Mouse (Mus musculus) heart, postnatal 0 days (tissue): ENCODE measurements around the gene 2010300C02Rik. TPM values are rescaled to one million over a fixed set of nuclear protein-coding genes. Genes with fewer than 3 reads are reported as not detected.

Source experiments
- ATAC-seq: fragments of 200-750 bp; cut with Nextera tagmentation; 2 replicates; pipeline ENCODE4 v1.8.0; 2017; ENCODE audit warnings: low read depth, moderate number of reproducible peaks, moderate library complexity; ENCODE audit not compliant: insufficient read depth
- DNase-seq: peaks from one replicate; pipeline ENCODE4 v3.0.0-alpha.2; 2016; ENCODE audit warnings: low spot score
- H3K27ac ChIP-seq: fragments of 300-500 bp; sonication (generic); 2 replicates; pipeline ENCODE4 v1.5.1; 2014; ENCODE audit warnings: low read depth, mild to moderate bottlenecking
- H3K27me3 ChIP-seq: fragments of 300-500 bp; sonication (generic); 2 replicates; pipeline ENCODE4 v1.6.1; 2014; ENCODE audit warnings: low read length, mixed read lengths; ENCODE audit not compliant: control insufficient read depth, insufficient read depth
- H3K36me3 ChIP-seq: fragments of 300-500 bp; sonication (generic); replicated peaks from 2 replicates; pipeline ENCODE4 v1.6.1; 2014; ENCODE audit warnings: low read length, mixed read lengths; ENCODE audit not compliant: control insufficient read depth, insufficient read depth
- H3K4me1 ChIP-seq: fragments of 300-500 bp; sonication (generic); 2 replicates; pipeline ENCODE4 v1.6.1; 2014; ENCODE audit warnings: antibody characterized with exemption; ENCODE audit not compliant: control insufficient read depth, insufficient read depth
- H3K4me2 ChIP-seq: fragments of 300-500 bp; sonication (generic); 2 replicates; pipeline ENCODE4 v1.6.1; 2014; ENCODE audit warnings: low read depth, mild to moderate bottlenecking, low read length, moderate library complexity
- H3K4me3 ChIP-seq: fragments of 300-500 bp; sonication (generic); 2 replicates; pipeline ENCODE4 v1.5.1; 2014; ENCODE audit warnings: low read depth, low read length
- H3K9ac ChIP-seq: fragments of 300-500 bp; sonication (generic); replicated peaks from 2 replicates; pipeline ENCODE4 v1.6.1; 2014; ENCODE audit warnings: low read depth, low read length, mixed read lengths
- H3K9me3 ChIP-seq: fragments of 300-500 bp; sonication (generic); replicated peaks from 2 replicates; pipeline ENCODE4 v1.6.1; 2016; ENCODE audit warnings: low read length; ENCODE audit not compliant: control insufficient read depth
- CTCF ChIP-seq: IDR thresholded peaks from 2 replicates; pipeline ENCODE4 v1.5.1; 2016; ENCODE audit warnings: antibody characterized with exemption, control low read depth, low read depth
- EP300 ChIP-seq: IDR thresholded peaks from 2 replicates; pipeline ENCODE4 v1.6.1; 2016; ENCODE audit warnings: antibody characterized with exemption, low read depth
- WGBS: fragments of 180-500 bp; shearing (Covaris S2); extraction: QIAGEN DNeasy Blood & Tissue Kit; methylation state at CpG from one replicate; pipeline ENCODE4 v1.1.7; 2014; 5-methylcytosine and 5-hydroxymethylcytosine counted together
- polyA plus RNA-seq: library from polyadenylated mRNA; unstranded; fragments of >200 nt; fragmentation: Nextera tagmentation; extraction: Ambion mirVana; gene quantifications from 2 replicates; pipeline ENCODE4 v1.2.1, GENCODE M21; 2015
- total RNA-seq: library from RNA; depleted of rRNA; stranded (reverse); fragments of >200 nt; gene quantifications from 2 replicates; pipeline ENCODE4 v1.2.3, GENCODE M21; 2014; ENCODE audit warnings: low replicate concordance

The 2010300C02Rik gene
- total and polyA plus RNA-seq, 2 experiments from 2014 or later = 0.46 to 1.0 TPM

- ATAC-seq (no peak), DNase-seq (no peak)
- no peak overlapping the region for H3K4me2 ChIP-seq
- no peak for TF ChIP-seq EP300
- TF ChIP-seq CTCF = no peak
- WGBS = 51% methylated on average over 8 of the region's 8 CpGs
- no peaks in the 10 kb centered on the region for H3K4me1 ChIP-seq
- no peak overlapping the region for H3K27ac ChIP-seq
- H3K9ac ChIP-seq = no peak overlapping the region
- H3K36me3 ChIP-seq = no peaks in the 10 kb centered on the region
- H3K4me3 ChIP-seq = no peak overlapping the region
- no peaks in the 10 kb centered on the region for H3K9me3 ChIP-seq
- no peaks in the 10 kb centered on the region for H3K27me3 ChIP-seq
Observed at GRCm38 (mm10) chr1:37740161-37740802, 20.4 kb upstream of the 2010300C02Rik start.

- H3K27me3 ChIP-seq = no peaks in the 10 kb centered on the region
- H3K27ac ChIP-seq = no peak overlapping the region
- WGBS = 50% methylated on average over 2 of the region's 2 CpGs
- H3K4me3 ChIP-seq = no peak overlapping the region
- H3K36me3 ChIP-seq = no peaks in the 10 kb centered on the region
- no peaks in the 10 kb centered on the region for H3K4me1 ChIP-seq
- no peak for TF ChIP-seq CTCF
- TF ChIP-seq EP300 = no peak
- DNase-seq (no peak), ATAC-seq (no peak)
- H3K9ac ChIP-seq = no peak overlapping the region
- H3K4me2 ChIP-seq = no peak overlapping the region
- H3K9me3 ChIP-seq = no peaks in the 10 kb centered on the region
Observed at GRCm38 (mm10) chr1:37738895-37739294, 19.0 kb upstream of the 2010300C02Rik start.

GRCm38 (mm10) chr1:37737045-37737444 lies 17.2 kb upstream of the 2010300C02Rik start:
- no peaks in the 10 kb centered on the region for H3K4me1 ChIP-seq
- no peaks in the 10 kb centered on the region for H3K36me3 ChIP-seq
- H3K9me3 ChIP-seq = no peaks in the 10 kb centered on the region
- no peak for DNase-seq
- H3K4me3 ChIP-seq = no peak overlapping the region
- no peak overlapping the region for H3K27ac ChIP-seq
- no peak for ATAC-seq
- H3K9ac ChIP-seq = no peak overlapping the region
- 58% methylated on average over 4 of the region's 4 CpGs for WGBS
- no peaks in the 10 kb centered on the region for H3K27me3 ChIP-seq
- no peak overlapping the region for H3K4me2 ChIP-seq
- TF ChIP-seq CTCF (no peak), EP300 (no peak)

GRCm38 (mm10) chr1:37735932-37736331 lies 16.0 kb upstream of the 2010300C02Rik start:
- ATAC-seq (no peak), DNase-seq (no peak)
- Histone ChIP-seq H3K9me3 (no peaks in the 10 kb centered on the region), H3K27ac (no peak overlapping the region), H3K4me3 (no peak overlapping the region), H3K9ac (no peak overlapping the region), H3K27me3 (no peaks in the 10 kb centered on the region), H3K36me3 (no peaks in the 10 kb centered on the region), H3K4me1 (no peaks in the 10 kb centered on the region), H3K4me2 (no peak overlapping the region)
- TF ChIP-seq EP300 = no peak
- no peak for TF ChIP-seq CTCF
- WGBS = 85% methylated on average over 5 of the region's 5 CpGs

- Histone ChIP-seq H3K9me3 (no peaks in the 10 kb centered on the region), H3K4me1 (no peaks in the 10 kb centered on the region), H3K27ac (no peak overlapping the region), H3K27me3 (no peaks in the 10 kb centered on the region), H3K9ac (no peak overlapping the region), H3K4me2 (no peak overlapping the region), H3K4me3 (no peak overlapping the region), H3K36me3 (no peaks in the 10 kb centered on the region)
- WGBS = 69% methylated on average over 7 of the region's 7 CpGs
- DNase-seq = no peak
- no peak for TF ChIP-seq CTCF
- no peak for TF ChIP-seq EP300
- ATAC-seq = no peak
Observed at GRCm38 (mm10) chr1:37734841-37735240, 15.0 kb upstream of the 2010300C02Rik start.

- Histone ChIP-seq H3K36me3 (no peaks in the 10 kb centered on the region), H3K4me2 (no peak overlapping the region), H3K9ac (no peak overlapping the region), H3K4me3 (no peak overlapping the region), H3K27ac (no peak overlapping the region), H3K27me3 (no peaks in the 10 kb centered on the region), H3K9me3 (no peaks in the 10 kb centered on the region), H3K4me1 (no peaks in the 10 kb centered on the region)
- ATAC-seq (no peak), DNase-seq (no peak)
- WGBS = 83% methylated on average over 8 of the region's 8 CpGs
- TF ChIP-seq CTCF = no peak
Observed at GRCm38 (mm10) chr1:37729353-37729752, 9.5 kb upstream of the 2010300C02Rik start.
